Comparison of ENCODE assay signal across 8 mouse cellular contexts in the genomic region with DNA sequence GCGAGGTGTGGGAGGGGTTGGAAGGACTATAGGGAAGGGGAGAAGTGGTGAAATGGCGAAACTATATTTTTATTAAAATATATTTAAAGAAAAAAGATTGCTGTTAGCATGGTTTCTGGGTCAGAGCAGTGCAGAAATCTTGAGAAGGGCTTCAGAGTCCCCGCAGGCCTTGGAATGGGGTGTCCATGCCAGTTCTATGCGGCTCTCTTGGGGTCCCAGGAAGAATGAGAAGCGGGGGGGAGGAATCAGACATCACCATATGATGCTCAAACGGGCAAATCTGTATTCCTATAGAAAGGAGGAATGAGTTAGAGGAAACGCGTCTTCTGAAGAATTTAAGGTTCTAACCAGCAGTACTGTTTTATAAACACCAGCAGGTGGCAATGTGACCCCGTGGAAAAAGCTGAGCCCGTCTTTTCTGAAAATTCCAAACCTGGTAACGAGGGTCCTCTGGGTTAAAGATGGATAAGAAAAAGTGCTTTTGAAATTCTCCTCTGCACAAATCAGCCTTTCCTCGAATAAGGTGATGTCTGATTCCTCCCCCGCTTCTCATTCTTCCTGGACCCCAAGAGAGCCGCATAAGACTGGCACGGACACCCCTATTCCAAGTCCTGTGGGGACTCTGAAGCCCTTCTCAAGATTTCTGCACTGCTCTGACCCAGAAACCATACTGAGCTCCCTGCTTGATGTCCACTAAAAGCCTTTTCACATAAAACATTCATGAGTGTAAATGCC. TPM values are rescaled to one million over a fixed set of nuclear protein-coding genes. Genes with fewer than 3 reads are reported as not detected.
DNase-seq lines count a peak whose midpoint lies in the region; ATAC-seq and TF ChIP-seq lines count a peak whose summit lies in the region.

No protein-coding gene starts in this region.

- H3K36me3 ChIP-seq in intestine, embryonic 14.5 days (ENCODE audit: control insufficient read depth, insufficient read depth, low read length): no peaks in the 10 kb centered on the region
- H3K36me3 ChIP-seq in intestine, embryonic 15.5 days: no peaks in the 10 kb centered on the region
- H3K36me3 ChIP-seq in midbrain, embryonic 16.5 days (ENCODE audit: control insufficient read depth, insufficient read depth, low read length): no peaks in the 10 kb centered on the region

- WGBS in intestine, embryonic 14.5 days: 32% methylated on average over 15 of the region's 15 CpGs
- 31% methylated on average over 15 of the region's 15 CpGs for WGBS in intestine, embryonic 15.5 days
- WGBS in cerebellum, adult 2 months: 22% methylated on average over 15 of the region's 15 CpGs
- WGBS in midbrain, embryonic 16.5 days: 25% methylated on average over 15 of the region's 15 CpGs

- peak; percentile 72 for DNase-seq in intestine, embryonic 14.5 days (ENCODE audit: low spot score)
- DNase-seq in cerebellum, adult 2 months: peak; percentile 26 to 27
- peak; percentile 61 for DNase-seq in forelimb bud, embryonic 11.5 days (ENCODE audit: low read depth, low spot score)
- DNase-seq in layer of hippocampus, adult 8-10 months (ENCODE audit: low spot score in 2 of 2): peak; percentile 37 to 62
- no peak for DNase-seq in spleen, postnatal 14 days (ENCODE audit: low spot score in 2 of 2)
- DNase-seq in urinary bladder, adult 2 months (ENCODE audit: low spot score): no peak

- no peak overlapping the region for H3K4me2 ChIP-seq in intestine, embryonic 14.5 days (ENCODE audit: low read length)
- no peak overlapping the region for H3K4me2 ChIP-seq in intestine, embryonic 15.5 days (replicated peaks)
- peak overlapping the region; percentile 58 for H3K4me2 ChIP-seq in midbrain, embryonic 16.5 days (ENCODE audit: low read length)

- no peaks in the 10 kb centered on the region for H3K9me3 ChIP-seq in intestine, embryonic 14.5 days (ENCODE audit: control insufficient read depth, low read length)
- H3K9me3 ChIP-seq in intestine, embryonic 15.5 days: no peaks in the 10 kb centered on the region
- no peaks in the 10 kb centered on the region for H3K9me3 ChIP-seq in midbrain, embryonic 16.5 days (replicated peaks; ENCODE audit: control insufficient read depth, low read length, poor library complexity, severe bottlenecking)

- no peaks in the 10 kb centered on the region for H3K4me1 ChIP-seq in intestine, embryonic 14.5 days (replicated peaks; ENCODE audit: control insufficient read depth, insufficient read depth, low read length)
- no peaks in the 10 kb centered on the region for H3K4me1 ChIP-seq in intestine, embryonic 15.5 days (replicated peaks)
- peaks cover 3% of the 10 kb centered on the region; the same call in 1 of the 2 replicates for H3K4me1 ChIP-seq in cerebellum, adult 2 months (ENCODE audit: control insufficient read depth, insufficient read depth, low read length)
- peaks cover 20% of the 10 kb centered on the region for H3K4me1 ChIP-seq in midbrain, embryonic 16.5 days (ENCODE audit: control insufficient read depth, insufficient read depth, low read length)

- no peak for ATAC-seq in intestine, embryonic 14.5 days (replicated peaks; ENCODE audit: low FRiP score, low TSS enrichment, low read depth)
- no peak for ATAC-seq in intestine, embryonic 15.5 days
- ATAC-seq in midbrain, embryonic 16.5 days: peak; percentile 81

- TF ChIP-seq POLR2A in cerebellum, adult 2 months (IDR thresholded peaks at IDR 0.05; ENCODE audit: borderline replicate concordance, insufficient read depth, low read length): no peak

- no peaks in the 10 kb centered on the region for H3K27me3 ChIP-seq in intestine, embryonic 14.5 days (replicated peaks; ENCODE audit: control insufficient read depth, insufficient read depth, low read length)
- H3K27me3 ChIP-seq in intestine, embryonic 15.5 days (replicated peaks): no peaks in the 10 kb centered on the region
- no peaks in the 10 kb centered on the region for H3K27me3 ChIP-seq in cerebellum, adult 2 months (ENCODE audit: control insufficient read depth, insufficient read depth, low read length)
- H3K27me3 ChIP-seq in midbrain, embryonic 16.5 days (ENCODE audit: control insufficient read depth, insufficient read depth, low read depth, low read length): no peaks in the 10 kb centered on the region

- peak; percentile 21; the same call in 1 of the 2 replicates for TF ChIP-seq CTCF in cerebellum, adult 2 months (IDR thresholded peaks at IDR 0.05; ENCODE audit: borderline replicate concordance, insufficient read depth, low read depth, low read length)

- H3K9ac ChIP-seq in intestine, embryonic 14.5 days (ENCODE audit: low read length): no peak overlapping the region
- no peak overlapping the region for H3K9ac ChIP-seq in intestine, embryonic 15.5 days
- H3K9ac ChIP-seq in midbrain, embryonic 16.5 days (ENCODE audit: low read depth, low read length): peak overlapping the region; percentile 50

- no peak overlapping the region for H3K4me3 ChIP-seq in intestine, embryonic 14.5 days (ENCODE audit: low read depth, low read length)
- no peak overlapping the region for H3K4me3 ChIP-seq in intestine, embryonic 15.5 days (replicated peaks)
- H3K4me3 ChIP-seq in cerebellum, adult 2 months (replicated peaks; ENCODE audit: insufficient read depth, low read depth, low read length): peak overlapping the region; percentile 4
- H3K4me3 ChIP-seq in midbrain, embryonic 16.5 days (ENCODE audit: low read depth, low read length): peak overlapping the region; percentile 29

- no peak overlapping the region for H3K27ac ChIP-seq in intestine, embryonic 14.5 days (ENCODE audit: low read depth)
- H3K27ac ChIP-seq in intestine, embryonic 15.5 days: no peak overlapping the region
- H3K27ac ChIP-seq in cerebellum, adult 2 months (ENCODE audit: insufficient read depth, low read length): no peak overlapping the region
- H3K27ac ChIP-seq in midbrain, embryonic 16.5 days (ENCODE audit: low read length): peak overlapping the region; percentile 80

RNA-seq across cellular contexts. Expression of a gene that starts 45.8 kb away (rescaled TPM):
- 8.5 and 10.0 TPM in 2 replicates for polyA plus RNA-seq in intestine, embryonic 14.5 days (2014; fragmentation: Nextera tagmentation; extraction: Ambion mirVana)
- polyA plus RNA-seq in intestine, embryonic 15.5 days (2015; fragmentation: Nextera tagmentation; extraction: Ambion mirVana): 8.9 TPM in 2 replicates
- 45.2 and 45.5 TPM in 2 replicates for polyA plus RNA-seq in cerebellum, adult 2 months (2012; rRNA removed)
- 10 to 100 TPM; 49.3 to 71.1 (median 61.7) TPM for total RNA-seq in layer of hippocampus, adult 8-10 months (2022)
- polyA plus RNA-seq in midbrain, embryonic 16.5 days (2015; fragmentation: Nextera tagmentation; extraction: Ambion mirVana): 6.5 and 6.9 TPM in 2 replicates
- polyA plus RNA-seq in urinary bladder, adult 2 months (2012; rRNA removed): 14.9 and 17.8 TPM in 2 replicates

Comparison
In these comparisons a context has a peak if more than half of its experiments do, and no peak if none do; other contexts are left out.
1. DNase-seq: peak in intestine, embryonic 14.5 days (single experiment), cerebellum, adult 2 months (2 of 2), forelimb bud, embryonic 11.5 days (single experiment) and layer of hippocampus, adult 8-10 months (2 of 2); none in spleen, postnatal 14 days (0 of 2) and urinary bladder, adult 2 months (single experiment).
2. H3K4me3 ChIP-seq: peak in cerebellum, adult 2 months (single experiment) and midbrain, embryonic 16.5 days (single experiment); none in intestine, embryonic 14.5 days (single experiment) and intestine, embryonic 15.5 days (single experiment).